Mouse (Mus musculus) cortical plate, adult 2 months (tissue): Measurements from ENCODE around the gene Olfr1186.

Experiments used
- CTCF ChIP-seq: fragments of 200-500 bp; IDR thresholded peaks from 2 replicates; pipeline ENCODE4 v1.5.1; 2011; ENCODE audit warnings: mild to moderate bottlenecking, control low read depth, low read length; ENCODE audit not compliant: insufficient read depth; ENCODE audit errors: extremely low read depth
- POLR2A ChIP-seq: fragments of 200-500 bp; IDR thresholded peaks from 2 replicates; pipeline ENCODE4 v1.6.1; 2011; ENCODE audit warnings: mild to moderate bottlenecking, low read length, control low read depth; ENCODE audit not compliant: insufficient read depth; ENCODE audit errors: extremely low read depth

- TF ChIP-seq CTCF (no peak), POLR2A (no peak)
These were observed 35.1 kb upstream of the Olfr1186 start, which contains the start of gene Olfr1184 for GRCm38 (mm10) chr2:88483298-88483697.
